Mouse (Mus musculus) right cerebral cortex, adult 18-20 months (tissue): ENCODE measurements around the gene Spem1.

ENCODE experiments used
- DNase-seq: peaks from one replicate; pipeline ENCODE4 v3.0.0; 2022; ENCODE audit warnings: mixed read lengths

Spem1 gene

DNA sequence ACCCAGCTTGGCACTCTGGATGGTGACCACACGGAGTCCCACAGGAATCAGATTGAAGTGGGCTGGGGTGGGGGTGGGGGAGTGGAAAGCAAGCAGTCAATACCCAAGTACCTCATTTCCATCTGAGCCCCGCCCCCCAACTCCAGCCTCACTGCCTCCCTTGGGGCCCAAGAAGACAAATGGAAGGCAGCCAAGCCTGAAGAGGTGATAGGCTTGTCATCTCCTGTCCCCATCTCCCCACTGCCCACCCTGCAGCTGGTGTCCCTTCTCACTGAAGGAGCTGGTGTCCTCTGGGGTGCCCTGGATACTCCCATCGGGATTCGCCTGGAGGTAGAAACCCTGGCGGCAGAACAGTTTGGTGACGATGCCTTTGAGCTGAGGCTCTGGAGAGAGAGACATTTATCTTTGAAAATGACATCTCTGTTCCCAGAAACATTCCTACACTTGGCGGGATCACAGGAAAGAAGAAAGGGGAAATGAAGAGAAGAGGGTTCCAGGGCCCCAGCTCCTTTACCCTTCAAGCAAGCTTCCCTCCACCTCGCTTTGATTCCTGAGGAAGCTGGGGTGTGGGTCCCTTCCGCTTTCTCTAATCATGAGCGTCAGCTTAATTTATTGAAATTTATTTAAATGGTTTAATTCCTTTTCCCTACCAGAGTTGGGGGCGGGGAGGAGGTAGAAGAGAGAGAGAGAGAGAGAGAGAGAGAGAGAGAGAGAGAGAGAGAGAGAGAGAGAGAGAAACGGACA lies 22.4 kb downstream of the Spem1 start:
- DNase-seq, result no peak

DNA sequence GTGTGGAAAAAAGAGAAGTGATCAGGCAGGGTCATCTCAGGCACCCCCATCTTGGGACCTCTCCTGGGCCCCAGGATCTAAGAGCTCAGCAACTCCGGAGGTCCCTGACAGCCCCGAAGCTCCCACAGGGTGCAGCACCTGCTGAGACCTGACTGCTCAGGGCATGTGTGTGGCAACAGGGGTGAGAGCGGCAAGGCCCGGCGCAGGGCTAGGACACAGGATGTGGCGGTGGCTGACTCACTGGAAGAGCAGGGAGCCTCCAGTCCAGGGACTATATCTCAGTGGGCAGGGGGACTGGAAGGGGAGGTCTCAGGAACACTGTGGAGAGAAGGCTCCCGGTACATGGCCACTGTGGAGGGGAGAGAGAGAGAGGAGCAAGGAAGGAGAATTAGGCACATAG lies 24.1 kb downstream of the Spem1 start:
- DNase-seq, result no peak

DNA sequence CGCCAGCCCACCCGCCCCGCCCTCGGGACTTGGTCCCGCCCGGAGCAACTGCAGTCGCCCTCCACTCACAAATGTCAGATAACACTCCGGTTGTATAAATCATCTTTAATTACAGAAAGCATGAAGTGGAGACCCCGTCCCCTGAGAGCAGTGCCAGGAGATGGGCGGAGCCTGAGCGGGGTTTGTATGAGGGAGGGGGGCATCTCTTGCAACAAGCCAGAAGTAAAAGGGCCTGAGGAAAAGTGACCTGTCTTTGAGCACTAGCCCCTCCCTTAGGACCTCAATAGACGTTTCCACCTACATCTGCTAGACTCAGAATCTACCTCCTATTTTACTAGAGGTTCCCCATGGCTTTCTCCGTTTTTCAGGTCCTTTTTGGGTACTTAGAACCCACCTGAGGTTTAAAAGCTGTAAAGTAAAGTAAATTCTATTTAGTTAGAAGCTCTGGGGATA lies 26.0 kb downstream of the Spem1 start:
- no peak for DNase-seq

DNA sequence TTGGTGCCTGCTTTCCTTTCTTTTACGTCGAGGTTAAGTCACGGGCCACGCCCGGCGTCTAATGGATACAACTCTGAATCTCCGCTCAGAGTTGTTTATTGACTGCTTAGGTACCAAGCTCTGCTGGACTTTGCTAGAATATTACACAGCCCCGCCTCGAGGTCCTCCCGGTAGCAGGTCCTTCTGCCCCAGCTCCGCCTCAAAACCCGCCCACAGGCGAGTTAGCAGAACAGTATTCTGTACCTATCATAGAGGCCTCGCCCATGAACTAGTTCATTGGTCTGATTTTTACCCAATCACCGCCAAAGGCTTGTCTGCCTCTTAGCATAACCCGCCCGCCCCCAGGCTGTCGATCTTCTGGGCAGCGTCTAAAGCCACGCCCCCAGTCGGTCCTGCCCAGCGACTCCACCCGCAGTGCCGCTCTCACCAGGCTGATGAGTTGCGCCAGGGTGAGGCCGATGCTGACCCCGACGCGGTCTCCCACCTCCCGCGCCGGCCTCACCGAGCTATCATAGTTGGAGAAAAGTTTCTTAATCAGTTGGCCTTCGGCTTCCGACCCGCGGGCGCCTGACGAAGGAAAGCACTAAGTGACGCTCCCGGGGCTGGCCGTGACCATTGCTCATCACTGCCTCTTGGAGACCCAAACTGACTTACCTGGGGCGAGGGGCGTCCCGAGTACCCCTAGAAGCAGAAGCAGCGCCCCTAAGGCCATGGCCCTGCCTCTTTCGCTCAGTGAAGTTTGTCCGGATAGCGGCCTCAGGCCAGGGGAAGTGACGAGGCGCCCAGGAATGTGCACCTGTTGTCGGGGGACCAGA lies 26.6 kb downstream of the Spem1 start, which contains the start of gene Chrnb1:
Gene Chrnb1, minus strand, starts transcription at position 776 of the 815 bp plus-strand sequence.
- DNase-seq, result peak; percentile 94

DNA sequence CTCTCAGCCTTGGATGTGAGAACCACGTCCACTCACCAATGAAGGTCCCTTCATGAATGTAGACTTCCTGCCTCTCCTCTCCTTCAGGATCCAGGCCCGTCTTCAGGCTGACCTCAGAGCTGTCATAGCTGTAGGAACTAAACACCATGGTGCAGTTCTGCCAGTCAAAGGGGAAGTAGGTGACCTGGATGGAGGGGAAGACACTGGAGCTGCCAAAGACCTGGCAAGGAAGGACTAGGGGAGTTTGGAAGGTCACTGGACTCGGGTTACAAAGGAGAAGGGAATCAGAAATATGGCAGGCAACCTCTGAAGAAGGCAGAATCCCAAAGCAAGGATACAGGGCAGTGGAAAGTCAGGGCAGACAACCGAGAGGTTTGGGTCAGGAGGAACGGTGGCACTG lies 28.6 kb downstream of the Spem1 start:
- DNase-seq, result no peak

DNA sequence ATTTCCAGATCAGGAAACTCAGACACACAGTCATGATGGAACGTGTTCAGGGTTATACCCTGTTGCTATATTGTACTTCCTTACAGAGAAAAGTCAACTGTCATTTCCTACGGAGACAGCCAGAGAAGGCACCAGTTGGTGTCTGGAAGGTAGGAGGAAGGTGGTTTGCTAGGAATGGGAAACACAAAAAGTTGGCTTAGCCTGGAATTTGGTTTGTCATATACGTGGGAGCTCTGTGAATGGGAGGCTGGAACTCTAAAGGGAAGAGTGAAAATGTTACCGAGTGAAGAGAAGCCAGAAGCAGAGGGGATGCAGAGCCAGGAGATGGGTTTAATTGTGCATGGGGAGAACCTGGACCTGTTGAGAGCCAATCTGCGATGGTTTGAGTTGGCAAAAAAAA lies 30.6 kb downstream of the Spem1 start:
- DNase-seq, result no peak

DNA sequence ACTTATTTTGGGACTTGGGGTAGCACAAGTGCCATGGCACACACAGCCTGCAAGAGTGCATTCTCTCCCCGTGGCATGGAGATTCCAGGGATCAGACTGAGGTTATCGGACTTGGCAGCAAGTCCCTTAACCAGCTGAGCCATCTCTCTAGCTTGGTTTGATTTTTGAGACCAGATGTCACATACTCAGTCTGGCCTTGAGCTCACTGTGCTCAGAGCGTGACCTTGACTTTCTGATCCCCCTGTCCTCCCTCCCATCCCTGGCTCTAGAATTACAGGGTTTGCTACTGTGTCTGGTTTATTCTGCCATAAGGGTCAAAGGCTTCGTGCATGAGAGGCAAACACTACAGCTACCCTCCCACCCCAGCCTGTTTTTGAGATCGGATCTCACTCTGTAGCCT lies 32.5 kb downstream of the Spem1 start:
- DNase-seq, result no peak

DNA sequence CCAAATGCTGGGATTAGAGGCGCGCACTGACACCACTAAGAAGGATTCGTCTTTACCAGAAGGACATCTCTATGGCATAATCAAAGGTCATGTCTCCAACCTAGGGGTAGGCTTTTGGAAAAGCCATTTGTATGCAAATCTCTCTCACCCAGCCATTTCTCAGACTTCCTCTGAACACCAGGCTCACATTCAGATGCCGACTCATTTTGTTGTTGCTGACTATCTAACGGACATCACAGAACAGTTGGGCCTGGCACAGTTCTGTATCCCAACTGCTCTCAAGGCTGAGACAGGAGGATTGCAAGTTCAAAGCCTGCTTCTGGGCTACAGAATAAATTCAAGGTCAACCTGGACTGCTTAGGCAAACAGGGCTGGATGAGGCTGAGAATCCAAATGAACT lies 34.7 kb downstream of the Spem1 start:
- DNase-seq, result no peak

DNA sequence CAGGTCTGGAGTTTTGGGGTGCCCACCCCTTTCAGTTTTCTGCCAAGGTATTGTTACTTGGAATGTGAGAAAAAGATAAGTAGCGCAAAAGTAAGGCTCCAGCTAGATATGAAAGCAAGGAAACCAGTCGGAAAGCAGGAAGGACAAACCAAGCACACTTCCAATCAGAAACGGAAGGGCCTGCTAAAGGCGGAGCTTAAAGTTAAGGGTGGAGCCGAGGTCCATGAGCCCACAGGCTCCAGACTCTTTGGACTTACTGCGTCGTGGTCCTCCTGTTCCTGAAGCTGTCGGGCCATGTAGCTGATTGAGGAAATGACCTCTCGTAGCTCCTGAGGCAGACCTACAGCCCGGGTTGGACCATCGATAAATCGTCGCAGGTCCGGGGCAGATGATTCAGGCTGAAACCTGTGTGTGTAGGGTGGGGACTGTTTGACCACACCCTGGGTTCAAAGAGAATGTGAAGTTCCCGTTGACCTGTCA lies 37.1 kb downstream of the Spem1 start:
- DNase-seq, result no peak

DNA sequence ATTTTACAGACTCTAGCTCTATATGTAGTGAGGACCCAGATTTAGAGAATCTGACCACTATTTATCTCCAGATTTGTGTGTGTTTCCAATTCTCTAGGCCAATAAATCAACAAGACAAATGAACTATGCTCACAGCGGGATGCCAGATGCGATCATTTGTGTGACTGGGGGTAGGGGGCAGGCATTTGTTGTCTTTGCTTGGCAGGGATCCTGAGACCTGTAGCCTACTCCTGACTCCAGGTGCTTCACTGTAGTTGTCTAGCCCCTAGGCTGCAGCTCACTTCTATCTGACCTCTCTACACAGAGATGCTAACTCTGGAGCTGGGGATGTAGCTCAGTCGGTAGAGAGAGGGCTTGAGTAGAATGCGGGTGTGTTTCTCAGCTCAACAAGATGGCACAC lies 40.2 kb downstream of the Spem1 start:
- DNase-seq, result no peak

DNA sequence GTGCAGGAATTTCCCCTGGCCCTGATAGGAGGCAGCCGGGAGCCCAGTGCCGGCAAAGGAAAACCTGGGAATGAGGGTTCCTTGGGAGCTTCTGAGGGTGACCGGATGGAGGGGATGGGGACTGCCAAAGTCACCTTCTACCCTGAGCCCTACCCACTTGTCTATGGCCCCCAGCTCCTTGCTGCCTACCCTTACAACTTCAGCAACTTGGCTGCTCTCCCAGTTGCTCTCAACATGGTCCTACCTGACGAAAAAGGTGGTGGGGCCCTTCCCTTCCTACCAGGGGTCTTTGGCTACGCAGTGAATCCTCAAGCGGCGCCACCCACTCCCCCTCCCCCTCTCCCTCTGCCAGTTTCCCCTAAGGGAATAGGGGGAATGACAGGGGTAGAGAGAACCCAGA lies 43.0 kb downstream of the Spem1 start:
- no peak for DNase-seq

DNA sequence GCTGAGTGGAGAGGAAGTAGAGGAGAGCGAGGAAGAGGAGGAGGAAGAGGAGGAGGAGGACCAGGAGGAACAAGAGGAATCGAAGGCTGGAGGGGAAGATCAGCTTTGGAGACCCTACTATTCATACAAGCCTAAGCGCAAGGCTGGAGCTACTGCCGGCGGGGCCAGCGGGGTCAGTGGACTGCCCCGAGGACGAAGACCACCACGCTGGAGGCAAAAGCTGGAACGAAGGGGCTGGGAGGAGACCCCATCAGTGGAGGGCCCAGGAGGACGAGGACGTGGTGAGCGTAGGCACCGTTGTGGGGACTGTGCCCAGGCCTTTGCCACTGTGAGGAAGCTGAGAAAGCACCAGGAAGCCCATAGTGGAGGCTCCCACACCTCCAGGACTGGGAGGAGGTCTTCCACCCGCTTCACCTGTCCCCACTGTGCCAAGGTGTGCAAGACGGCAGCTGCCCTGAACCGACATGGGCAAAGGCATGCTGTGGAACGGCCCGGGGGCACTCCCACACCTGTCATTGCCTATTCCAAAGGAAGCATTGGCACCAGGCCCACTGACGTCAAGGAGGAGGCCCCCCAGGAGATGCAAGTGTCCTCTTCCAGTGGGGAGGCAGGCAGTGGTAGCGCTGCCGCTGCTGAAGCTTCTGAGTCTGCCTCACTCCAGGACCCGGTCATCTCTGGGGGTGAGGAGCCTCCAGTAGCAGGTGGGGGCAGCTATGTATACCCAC lies 43.6 kb downstream of the Spem1 start:
- no peak for DNase-seq

DNA sequence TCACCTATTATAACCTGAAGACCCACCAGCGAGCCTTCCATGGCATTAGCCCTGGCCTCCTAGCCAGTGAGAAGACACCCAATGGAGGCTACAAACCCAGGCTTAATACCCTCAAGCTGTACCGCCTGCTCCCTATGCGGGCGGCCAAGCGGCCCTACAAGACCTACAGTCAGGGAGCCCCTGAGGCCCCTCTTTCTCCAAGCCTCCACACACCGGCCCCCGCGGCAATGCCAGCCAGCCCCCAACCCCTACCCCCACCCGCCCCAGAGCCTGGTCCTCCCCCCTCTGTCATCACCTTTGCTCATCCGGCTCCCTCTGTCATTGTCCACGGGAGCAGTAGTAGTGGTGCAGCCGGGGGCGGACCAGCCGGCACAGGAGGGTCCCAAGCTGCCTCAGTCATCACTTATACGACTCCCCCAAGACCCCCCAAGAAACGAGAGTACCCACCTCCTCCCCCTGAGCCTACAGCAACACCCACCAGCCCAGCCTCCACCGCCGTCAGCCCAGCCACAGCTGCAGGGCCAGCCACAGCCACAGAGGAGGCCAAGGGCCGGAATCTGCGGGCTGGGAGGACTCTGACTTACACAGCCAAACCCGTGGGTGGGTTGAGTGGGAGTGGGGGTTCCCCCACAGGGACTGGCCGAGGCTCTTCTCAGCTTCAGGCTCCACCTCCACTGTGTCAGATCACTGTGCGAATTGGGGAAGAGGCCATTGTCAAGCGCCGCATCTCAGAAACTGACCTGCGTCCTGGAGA lies 44.3 kb downstream of the Spem1 start:
- no peak for DNase-seq

DNA sequence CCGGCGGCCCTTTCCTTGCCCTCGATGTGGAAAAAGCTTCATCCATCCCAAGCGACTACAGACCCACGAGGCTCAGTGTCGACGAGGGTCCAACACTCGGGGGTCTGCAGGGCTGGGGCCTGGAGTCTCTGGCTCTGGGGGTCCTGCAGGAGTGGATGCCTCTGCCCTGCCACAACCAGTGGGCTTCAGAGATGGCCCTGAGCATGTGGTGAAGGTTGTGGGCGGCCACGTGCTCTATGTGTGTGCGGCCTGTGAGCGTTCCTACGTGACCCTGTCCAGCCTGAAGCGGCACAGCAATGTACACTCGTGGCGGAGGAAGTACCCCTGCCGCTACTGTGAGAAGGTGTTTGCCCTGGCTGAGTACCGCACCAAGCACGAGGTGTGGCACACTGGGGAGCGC lies 45.5 kb downstream of the Spem1 start:
- no peak for DNase-seq

DNA sequence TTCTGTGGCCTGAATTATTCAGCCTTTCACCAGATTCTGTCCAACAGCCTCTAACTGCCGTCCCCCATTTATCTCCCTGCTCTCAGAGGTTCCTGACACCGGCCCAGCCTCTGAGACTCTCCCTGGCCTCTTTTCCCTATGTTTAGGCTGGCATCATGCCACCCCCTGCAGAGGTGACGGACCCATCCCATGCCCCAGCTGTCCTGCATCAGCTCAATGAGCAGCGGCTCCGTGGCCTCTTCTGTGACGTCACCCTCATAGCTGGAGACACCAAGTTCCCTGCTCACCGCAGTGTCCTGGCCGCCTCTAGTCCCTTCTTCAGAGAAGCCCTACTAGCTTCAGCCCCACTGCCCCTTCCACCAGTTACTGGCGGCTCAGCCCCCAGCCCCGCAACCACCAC lies 46.3 kb downstream of the Spem1 start:
- DNase-seq, result no peak

DNA sequence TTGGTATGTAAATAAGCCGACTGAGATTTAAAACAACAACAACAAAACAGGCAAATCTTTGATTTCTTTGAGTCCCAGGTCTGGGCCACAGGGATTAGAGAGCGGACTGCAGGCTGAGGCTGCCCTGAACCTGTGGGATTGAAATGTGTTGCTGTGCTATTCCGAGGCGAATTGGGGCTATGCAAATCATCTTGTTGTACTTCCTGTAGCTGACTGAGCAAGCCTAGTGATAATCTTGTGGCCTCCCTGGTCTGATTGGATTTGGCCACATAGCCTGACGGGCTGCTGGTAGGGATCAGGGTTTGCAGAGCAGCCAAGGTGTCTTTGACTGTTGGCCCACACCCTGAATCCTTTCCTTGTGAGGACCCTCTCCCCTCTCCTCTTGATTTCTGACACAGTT lies 47.0 kb downstream of the Spem1 start:
- DNase-seq, result no peak
